In the genomic region with DNA sequence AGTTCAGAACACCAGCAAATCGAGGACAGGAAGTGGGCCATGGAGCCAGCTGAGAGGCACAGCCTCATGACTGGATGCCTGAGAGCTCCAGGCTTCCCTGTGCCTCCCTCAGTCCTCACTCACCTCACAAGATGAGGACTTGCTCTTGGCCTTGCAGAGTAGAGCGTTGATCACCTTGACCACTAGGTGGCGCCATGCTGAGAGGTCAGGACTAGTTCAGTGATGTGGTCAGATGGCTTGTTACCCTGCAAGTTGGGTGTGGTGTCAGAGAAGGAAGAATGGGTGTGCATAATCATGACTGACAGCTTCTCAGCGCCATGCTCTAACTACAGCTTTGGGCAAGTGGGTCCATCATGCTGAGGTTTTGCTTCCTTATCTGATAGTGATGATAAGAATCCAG, we compare ENCODE assay signal across 8 mouse cellular contexts. TPM values are rescaled to one million over a fixed set of nuclear protein-coding genes. Genes with fewer than 3 reads are reported as not detected.
DNase-seq lines count a peak whose midpoint lies in the region; ATAC-seq and TF ChIP-seq lines count a peak whose summit lies in the region.

No protein-coding gene starts in this region.

- no peak overlapping the region for H3K4me3 ChIP-seq in stomach, postnatal 0 days (ENCODE audit: low read depth, low read length)
- no peak overlapping the region for H3K4me3 ChIP-seq in hindbrain, embryonic 16.5 days (ENCODE audit: low read length)

- no peaks in the 10 kb centered on the region for H3K4me1 ChIP-seq in stomach, postnatal 0 days (replicated peaks; ENCODE audit: control insufficient read depth, insufficient read depth)
- H3K4me1 ChIP-seq in hindbrain, embryonic 16.5 days (ENCODE audit: control insufficient read depth, insufficient read depth, low read depth, low read length) = no peaks in the 10 kb centered on the region; the same call in 1 of the 2 replicates

- H3K27ac ChIP-seq in stomach, postnatal 0 days (replicated peaks) = no peak overlapping the region
- H3K27ac ChIP-seq in hindbrain, embryonic 16.5 days (ENCODE audit: low read depth, low read length) = no peak overlapping the region

- peak; percentile 51 for ATAC-seq in common myeloid progenitor, adult 5-6 weeks (replicated peaks; ENCODE audit: low read depth, poor library complexity, severe bottlenecking)
- ATAC-seq in stomach, postnatal 0 days (ENCODE audit: low FRiP score, low TSS enrichment) = peak; percentile 52
- no peak for ATAC-seq in frontal cortex, adult (ENCODE audit: low TSS enrichment)
- no peak for ATAC-seq in hindbrain, embryonic 16.5 days

- H3K27me3 ChIP-seq in stomach, postnatal 0 days (ENCODE audit: control insufficient read depth, insufficient read depth, low read length) = no peaks in the 10 kb centered on the region
- H3K27me3 ChIP-seq in hindbrain, embryonic 16.5 days (replicated peaks; ENCODE audit: control insufficient read depth, insufficient read depth, low read length) = no peaks in the 10 kb centered on the region

- no peak for TF ChIP-seq EP300 in stomach, postnatal 0 days (optimal IDR thresholded peaks at IDR 0.05)

- peak; percentile 81 for TF ChIP-seq CTCF in stomach, postnatal 0 days (IDR thresholded peaks at IDR 0.05; ENCODE audit: low read depth)

- H3K36me3 ChIP-seq in stomach, postnatal 0 days (ENCODE audit: control insufficient read depth, insufficient read depth, low read length) = no peaks in the 10 kb centered on the region
- H3K36me3 ChIP-seq in hindbrain, embryonic 16.5 days (ENCODE audit: control insufficient read depth, insufficient read depth, low read length) = no peaks in the 10 kb centered on the region

- DNase-seq in kidney, postnatal 25 days = peak; percentile 53 to 59
- DNase-seq in kidney, adult 9 months = no peak
- DNase-seq in NIH3T3 (ENCODE audit: low read depth) = peak; percentile 67
- peak; percentile 63 for DNase-seq in lung, postnatal 36 days
- DNase-seq in stomach, postnatal 0 days (ENCODE audit: low spot score) = peak; percentile 71

- no peak overlapping the region for H3K4me2 ChIP-seq in stomach, postnatal 0 days (replicated peaks; ENCODE audit: low read depth)
- no peak overlapping the region for H3K4me2 ChIP-seq in hindbrain, embryonic 16.5 days (ENCODE audit: low read length)

- no peak overlapping the region for H3K9ac ChIP-seq in stomach, postnatal 0 days (ENCODE audit: low read length)
- no peak overlapping the region for H3K9ac ChIP-seq in hindbrain, embryonic 16.5 days (ENCODE audit: low read depth, low read length)

- 31% methylated on average over 4 of the region's 4 CpGs for WGBS in stomach, postnatal 0 days
- WGBS in hindbrain, embryonic 16.5 days = 26% methylated on average over 4 of the region's 4 CpGs

- no peaks in the 10 kb centered on the region for H3K9me3 ChIP-seq in stomach, postnatal 0 days (ENCODE audit: control insufficient read depth, low read length)
- H3K9me3 ChIP-seq in hindbrain, embryonic 16.5 days (ENCODE audit: control insufficient read depth, low read length) = no peaks in the 10 kb centered on the region

RNA-seq across cellular contexts. Expression of gene 4921507P07Rik, which starts 5.2 kb away (rescaled TPM):
- total RNA-seq in common myeloid progenitor, adult 5-6 weeks (2017) = 0.69 and 0.82 TPM in 2 replicates
- 0.64 and 0.70 TPM in 2 replicates for polyA plus RNA-seq in stomach, postnatal 0 days (2015; fragmentation: Nextera tagmentation; extraction: Ambion mirVana)
- 2.6 and 3.0 TPM in 2 replicates for polyA plus RNA-seq in hindbrain, embryonic 16.5 days (2015; fragmentation: Nextera tagmentation; extraction: Ambion mirVana)

RNA-seq across cellular contexts. Expression of gene Cycs, which starts 35.3 kb away (rescaled TPM):
- total RNA-seq in common myeloid progenitor, adult 5-6 weeks (2017) = 127 TPM in 2 replicates
- 79.1 and 84.4 TPM in 2 replicates for polyA plus RNA-seq in stomach, postnatal 0 days (2015; fragmentation: Nextera tagmentation; extraction: Ambion mirVana)
- 79.2 and 91.1 TPM in 2 replicates for polyA plus RNA-seq in hindbrain, embryonic 16.5 days (2015; fragmentation: Nextera tagmentation; extraction: Ambion mirVana)

RNA-seq across cellular contexts. Expression of gene Npvf, which starts 52.6 kb away (rescaled TPM):
- total RNA-seq in common myeloid progenitor, adult 5-6 weeks (2017) = not detected in 2 replicates
- polyA plus RNA-seq in stomach, postnatal 0 days (2015; fragmentation: Nextera tagmentation; extraction: Ambion mirVana) = not detected in 2 replicates
- 0.26 TPM in 1 of 2 replicates, not detected in the other for polyA plus RNA-seq in hindbrain, embryonic 16.5 days (2015; fragmentation: Nextera tagmentation; extraction: Ambion mirVana)

Comparison
In these comparisons a context has a peak if more than half of its experiments do, and no peak if none do; other contexts are left out.
1. ATAC-seq: peak in common myeloid progenitor, adult 5-6 weeks (single experiment) and stomach, postnatal 0 days (single experiment); none in frontal cortex, adult (single experiment) and hindbrain, embryonic 16.5 days (single experiment).